Mouse (Mus musculus) 3T3-L1 (cell line): ENCODE data around the gene Mtch2.
"Not testable (repeated sequence)": the region's sequence is repeated elsewhere in the genome, so short reads cannot be mapped to it uniquely, and the experiment has no call there.

ENCODE experiments used
- DNase-seq: peaks from one replicate; pipeline ENCODE4 v3.0.0-alpha.2; 2015; ENCODE audit warnings: low read depth, low spot score

Gene Mtch2

DNA sequence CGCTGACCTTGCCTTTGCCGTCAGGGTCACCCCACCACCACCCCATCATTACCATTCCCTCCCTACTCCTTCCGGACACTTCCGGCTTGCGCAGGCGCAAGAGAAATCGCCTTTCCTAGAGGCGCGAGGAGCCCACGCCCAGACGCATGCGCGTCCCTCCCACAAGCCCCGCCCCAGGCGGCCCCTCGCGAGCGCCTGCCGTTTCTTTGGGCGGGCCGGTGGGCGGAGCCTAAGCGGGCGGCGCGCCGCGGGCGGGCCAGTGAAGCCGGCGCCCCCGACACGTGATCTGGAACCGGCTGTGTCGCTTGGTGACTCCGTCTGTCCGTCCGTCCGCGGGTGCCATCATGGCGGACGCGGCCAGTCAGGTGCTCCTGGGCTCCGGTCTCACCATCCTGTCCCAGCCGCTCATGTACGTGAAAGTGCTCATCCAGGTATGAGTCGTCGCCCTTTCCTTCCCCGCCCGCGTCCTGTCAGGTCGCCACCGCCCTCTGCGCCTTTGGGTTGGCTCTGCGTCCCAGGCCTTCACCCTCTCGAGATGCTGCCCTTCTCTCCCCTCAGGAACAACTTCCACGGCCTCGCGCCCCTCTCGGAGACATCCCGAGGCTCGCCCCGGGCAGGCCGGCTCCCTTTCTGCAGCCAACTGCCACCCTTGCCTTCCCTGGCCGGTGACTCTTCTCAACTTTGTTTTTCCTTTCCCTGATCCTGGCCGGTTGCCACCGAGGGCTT lies at the start of gene Mtch2:
Gene Mtch2 (plus strand): TSS at position 201 of the 726 bp plus-strand sequence.
- peak; percentile 97 for DNase-seq

DNA sequence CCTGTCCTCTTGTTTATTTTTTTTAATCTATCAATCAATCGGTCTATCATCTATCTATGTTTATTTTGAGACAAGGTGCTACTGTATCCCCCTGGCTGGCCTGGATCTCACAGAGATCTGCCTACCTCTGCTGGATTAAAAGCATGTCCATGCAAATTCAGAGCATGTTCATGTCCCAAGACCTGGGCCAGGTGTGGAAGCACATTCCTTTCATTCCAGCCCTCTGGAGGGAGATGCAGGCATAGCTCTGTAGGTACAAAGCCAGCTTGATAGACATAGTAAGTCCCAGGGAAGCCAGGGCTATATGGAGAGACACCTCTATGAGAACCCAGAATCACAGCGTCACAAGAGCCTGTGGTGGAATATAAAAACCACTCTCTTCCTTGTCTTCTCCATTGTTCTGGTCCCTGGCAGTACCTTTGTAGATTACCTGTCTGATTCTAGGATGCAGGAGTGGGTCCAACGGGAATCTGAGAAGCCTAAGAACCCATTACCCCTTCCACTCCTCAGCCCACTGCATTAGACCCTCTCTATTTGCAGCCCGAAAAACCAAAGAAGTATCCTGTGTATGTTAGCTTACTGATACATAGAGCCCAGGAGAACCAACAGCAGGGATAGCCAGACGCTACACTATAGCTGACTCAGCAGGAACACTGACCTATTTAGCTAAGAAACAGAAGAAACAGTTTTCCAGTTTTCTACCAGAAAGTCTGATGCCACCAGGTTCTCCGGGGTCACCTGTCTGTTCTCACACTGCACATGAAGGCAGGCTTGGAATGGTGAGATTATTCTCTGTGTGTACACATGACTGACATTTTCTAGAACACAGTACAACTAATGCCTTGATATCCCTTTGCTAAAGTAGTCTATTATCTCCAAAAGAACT lies 38.5 kb upstream of the Mtch2 start:
- DNase-seq = no peak

DNA sequence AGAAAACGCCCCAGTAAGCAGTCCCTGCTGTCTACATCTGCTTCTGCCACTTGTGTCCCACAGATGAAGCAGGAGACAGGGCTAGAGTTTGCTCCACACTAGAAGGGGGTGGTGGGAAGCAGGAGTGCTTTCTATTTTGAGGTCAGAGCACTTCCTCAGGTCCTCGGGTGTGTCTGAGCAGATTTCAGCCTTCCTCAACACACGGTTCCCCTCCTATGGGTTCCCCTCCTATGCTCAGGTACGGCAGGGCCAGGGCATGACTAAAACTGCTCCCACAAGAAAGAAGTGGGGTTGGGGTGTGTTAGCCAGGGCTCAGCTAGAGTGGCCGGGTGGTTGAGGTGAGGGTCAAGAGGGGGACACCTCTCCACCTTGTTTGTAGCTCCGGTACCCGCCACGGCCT lies 36.2 kb upstream of the Mtch2 start:
- no peak for DNase-seq

DNA sequence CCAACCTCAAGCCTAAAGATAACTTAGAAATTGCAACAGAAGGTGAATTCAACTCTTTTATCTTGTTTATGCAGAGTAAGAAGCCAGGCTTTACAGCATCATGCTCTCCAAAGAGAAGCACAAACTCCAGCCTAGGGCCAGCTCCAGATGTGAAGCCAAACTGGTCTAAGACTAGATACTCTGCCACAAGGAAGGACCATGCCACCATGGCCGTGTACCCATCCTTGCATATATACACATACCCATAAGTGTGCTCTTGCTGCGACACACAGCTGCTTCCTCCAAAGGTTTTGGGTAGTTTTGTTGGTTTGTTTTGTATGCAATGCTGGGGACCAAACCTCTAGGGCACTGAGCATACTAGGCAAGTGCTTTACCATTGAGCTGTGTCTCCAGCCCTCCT lies 31.7 kb upstream of the Mtch2 start:
- DNase-seq = no peak

DNA sequence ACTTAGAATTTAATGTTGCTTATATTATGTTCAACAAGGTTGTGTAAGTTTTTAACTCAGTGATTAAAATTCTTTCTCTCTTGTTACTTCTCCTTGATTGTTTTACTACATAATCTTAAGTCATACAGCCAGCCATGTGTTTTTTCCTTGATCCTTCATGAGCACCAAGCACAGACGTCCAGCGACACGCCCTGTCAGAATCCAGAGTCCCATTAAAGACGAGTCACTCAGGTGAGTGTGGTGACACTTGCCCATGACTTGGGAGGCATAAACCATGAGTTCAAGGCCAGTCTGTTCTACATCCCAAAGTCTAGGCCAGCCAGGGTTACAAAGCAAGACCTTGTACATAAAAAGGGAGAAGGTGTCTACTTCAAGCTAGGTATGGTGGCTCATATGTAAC lies 30.8 kb upstream of the Mtch2 start:
- no peak for DNase-seq

DNA sequence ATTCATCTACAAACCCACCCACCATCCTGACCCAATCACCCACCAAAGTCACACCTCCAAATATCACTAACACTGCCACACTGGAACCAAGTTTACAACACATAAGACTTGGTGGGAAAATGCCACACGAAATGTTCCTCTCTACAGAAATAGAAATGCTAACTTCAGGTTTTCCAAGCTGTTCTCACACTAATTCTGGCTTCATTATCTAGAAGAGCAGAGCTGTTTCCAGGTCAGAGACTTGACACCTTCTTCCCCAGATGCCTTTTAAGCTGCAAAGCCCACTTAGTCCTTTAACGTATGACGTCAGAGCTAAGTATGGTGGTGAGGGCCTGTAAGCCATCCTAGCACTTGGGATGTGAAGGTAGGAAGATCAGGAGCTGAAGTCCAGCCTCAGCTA lies 28.2 kb upstream of the Mtch2 start:
- DNase-seq = no peak

DNA sequence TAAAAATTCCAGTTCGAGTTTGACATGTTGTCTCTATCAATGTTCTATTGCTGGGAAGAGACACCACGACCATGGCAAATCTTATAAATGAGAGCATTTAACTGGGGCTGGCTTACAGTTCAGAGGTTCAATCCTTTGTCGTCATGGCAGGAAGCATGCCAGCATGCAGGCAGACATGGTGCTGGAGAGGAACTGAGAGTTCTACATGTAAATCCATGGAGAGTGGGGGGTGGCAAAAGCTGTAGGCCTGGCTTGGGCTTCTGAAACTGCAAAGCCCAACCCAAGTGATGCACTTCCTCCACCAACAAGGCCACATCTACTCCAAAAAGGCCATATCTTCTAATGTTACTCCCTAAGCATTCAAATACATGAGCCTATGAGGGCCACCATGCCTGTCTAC lies 26.1 kb upstream of the Mtch2 start:
- no peak for DNase-seq

DNA sequence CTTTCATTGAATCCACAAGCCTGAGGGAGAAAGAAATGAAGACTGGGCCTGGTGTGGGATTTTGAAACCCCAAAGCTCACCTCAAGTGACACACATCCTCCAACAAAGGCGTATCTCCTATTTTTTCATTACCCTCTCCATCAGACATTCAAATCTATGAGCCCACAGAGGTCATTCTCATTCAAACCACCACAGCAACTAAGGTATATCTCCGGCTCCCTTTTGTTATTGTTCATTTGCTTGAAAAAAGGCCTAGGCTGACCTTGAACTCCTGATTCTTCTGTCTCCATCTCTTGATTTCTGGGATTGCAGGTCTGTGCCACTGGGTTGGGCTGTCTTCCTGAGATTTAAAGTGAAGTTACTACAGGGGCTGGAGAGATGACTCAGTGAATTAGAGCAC lies 24.0 kb upstream of the Mtch2 start:
- DNase-seq = no peak

DNA sequence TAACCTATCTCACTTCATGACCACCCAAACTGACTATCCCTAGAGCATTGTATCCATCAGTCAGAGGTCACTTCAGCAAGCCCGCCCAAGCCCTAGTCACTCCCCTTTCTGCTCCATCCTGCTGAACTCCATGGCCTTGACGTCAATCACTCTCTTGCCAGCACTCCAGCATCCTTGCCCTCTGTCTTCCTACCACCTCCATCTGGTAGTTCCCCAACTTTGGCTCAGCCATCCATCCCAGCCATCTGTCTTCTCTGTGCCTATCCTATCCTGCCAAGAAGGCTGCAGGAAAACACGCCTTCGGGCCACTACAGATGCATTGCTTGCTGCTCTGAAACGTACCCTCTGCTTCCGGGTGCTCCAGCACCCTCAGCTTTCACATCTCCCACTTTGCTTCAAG lies 23.2 kb upstream of the Mtch2 start:
- no peak for DNase-seq

DNA sequence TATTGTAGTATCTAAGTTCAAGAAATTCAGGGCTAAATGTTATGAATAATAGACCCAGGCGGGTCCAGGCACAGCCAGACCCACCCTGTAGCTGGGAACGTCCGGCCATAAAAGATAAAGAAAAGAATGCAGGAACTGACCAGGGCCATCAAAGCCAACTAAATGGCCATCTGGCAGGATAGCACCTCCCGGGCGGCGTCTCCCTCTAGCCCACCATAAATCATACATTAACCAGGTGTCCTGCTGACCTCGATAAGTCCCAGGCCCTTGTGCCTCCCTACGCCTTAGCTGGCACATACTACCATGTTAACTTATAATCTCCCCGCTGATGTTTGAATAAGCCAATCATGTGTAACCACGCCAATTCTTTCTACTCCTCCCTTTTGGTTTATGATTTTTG lies 22.4 kb upstream of the Mtch2 start:
- DNase-seq = not testable (repeated sequence)

DNA sequence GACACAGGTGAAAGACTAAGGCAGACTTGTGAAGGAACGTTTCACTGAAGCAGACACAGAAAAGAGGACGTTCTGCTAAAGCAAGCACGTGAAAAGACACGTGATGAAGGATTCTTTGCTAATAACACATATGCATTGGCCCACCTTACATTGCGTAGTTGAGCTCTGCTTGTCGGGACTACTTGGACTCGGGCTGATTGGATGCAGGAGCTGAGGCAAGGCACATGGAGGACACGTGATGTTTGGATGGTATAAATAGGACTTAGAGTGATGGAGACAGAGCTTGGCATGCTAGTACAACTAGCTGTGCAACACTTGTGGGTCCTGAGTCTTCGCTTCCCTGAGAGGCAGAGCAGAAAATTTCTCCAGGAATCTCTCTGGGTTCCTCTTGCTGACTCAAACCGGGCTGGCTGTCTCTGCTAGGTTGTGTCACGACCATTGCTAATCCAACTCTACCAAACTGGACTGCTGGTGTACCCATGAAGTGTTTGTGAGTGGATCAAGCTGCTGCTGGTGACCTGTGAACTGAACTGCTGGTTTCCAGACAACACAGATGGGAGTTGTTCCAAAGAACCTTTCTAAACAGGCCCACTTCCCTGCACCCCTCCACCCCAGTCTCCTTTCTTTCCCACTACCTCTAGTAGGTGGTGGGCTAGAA lies 21.3 kb upstream of the Mtch2 start:
- DNase-seq = no peak

DNA sequence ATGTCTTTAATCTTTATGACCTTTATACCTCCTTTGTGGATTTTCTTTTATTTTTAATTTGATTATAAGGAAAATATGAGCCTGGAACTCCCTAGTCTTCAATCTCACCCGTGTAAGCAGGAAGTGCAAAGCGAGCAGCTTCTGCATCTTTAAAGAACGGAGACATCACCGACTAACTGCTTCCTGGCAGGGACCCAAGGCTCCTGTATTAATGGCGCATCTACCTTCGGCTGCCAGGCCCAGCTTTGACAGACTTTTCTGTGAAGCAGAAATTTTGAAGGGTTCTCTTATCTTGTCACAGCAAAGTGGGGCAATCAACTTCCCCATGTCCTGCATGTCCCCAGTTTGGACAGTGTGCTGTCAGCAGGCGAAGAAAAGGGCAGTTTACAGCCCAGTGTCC lies 18.2 kb upstream of the Mtch2 start:
- DNase-seq = no peak

DNA sequence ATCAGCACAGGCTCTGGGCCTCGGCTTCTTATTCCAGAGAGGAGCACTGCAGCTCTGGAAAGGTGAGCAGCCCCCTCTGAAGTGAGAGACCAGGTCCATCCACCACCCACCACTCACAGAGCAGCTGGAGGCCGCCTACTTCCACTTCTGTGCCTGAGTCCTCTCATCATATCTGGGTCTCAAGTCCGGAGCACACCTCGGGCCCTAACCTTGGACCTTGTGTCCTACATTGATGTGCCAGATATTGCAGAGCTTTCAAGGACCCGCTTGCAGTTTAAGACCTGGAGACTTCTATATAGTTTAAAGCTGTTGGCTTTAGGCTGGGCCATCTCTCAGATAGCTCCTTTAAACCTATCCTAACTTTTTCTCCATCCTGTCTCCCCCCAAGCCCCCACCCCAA lies 13.5 kb upstream of the Mtch2 start:
- DNase-seq = no peak

DNA sequence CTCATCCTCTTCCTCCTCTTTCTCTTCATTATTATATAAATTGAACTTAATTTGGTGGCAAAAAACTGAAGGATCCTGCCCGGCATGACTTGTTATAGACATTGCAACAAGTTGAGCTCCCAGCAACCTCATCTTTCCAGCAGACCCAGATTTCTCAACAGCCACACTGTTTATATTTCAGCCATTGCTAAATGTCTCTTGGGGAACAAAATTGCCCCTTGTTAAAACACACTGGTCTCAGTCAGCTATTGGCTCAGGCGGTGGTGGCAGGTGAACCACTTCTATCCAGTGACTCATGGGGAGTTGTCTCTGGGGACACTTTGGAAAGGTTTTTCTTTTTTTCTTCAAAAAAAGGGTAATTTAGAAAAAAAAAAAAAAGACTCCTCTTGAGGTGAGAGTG lies 8.3 kb upstream of the Mtch2 start:
- DNase-seq = no peak

DNA sequence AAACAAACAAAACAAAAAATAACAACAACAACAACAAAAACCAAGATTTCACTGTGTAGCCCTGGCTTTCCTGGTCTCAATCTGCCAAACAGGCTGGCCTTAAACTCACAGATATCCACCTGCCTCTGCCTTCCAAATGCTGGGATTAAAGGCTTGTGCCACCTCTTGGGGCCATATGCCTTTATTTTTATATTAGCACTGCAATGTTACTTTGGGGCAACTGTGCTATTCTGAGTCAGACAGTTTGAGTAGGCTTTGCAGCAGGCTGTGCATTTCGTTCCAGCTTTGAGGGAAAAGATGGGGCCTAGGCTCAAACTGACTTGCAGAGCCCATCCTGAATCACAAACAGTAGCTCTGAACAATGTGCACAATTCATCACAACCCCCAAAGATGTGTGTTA lies 3.3 kb upstream of the Mtch2 start:
- DNase-seq = no peak

DNA sequence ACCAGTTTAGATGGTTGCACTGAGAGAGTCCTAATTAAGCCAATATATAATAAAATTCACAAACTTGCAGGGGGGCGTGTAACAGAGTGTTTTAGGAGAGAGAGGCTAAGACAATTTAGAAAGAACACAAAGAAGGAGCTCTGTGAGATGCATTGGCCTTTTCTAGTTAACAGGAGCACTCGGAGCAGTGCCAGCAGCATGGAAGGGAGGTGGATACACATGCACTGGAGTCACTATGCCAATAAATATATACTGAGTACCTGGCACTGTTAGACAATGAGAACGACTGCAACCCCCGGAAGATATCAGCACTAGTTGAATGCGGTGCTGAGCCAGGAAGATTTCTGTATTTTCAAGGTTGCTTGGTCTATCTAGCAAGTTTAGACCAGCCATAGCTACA lies 2.7 kb upstream of the Mtch2 start:
- no peak for DNase-seq

DNA sequence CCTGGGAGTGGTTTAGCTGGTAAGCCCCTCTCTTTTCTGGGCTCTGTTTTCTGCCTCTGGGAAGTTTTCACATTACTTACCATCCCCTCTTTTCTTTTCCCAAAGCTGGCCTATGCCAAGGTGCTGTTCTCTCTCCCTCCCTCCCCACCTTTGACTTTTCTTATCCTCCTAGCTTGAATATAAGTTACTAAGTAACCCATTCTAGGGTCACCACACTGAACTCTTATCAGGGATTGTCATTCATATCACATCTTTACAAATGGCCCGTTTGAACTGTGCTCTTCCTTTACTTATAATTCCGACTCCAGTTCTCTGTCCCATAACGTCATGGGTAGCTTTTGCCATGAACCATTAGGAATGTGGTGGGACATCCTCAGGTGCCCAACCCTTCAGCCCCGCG lies 1.7 kb upstream of the Mtch2 start:
- DNase-seq = no peak

DNA sequence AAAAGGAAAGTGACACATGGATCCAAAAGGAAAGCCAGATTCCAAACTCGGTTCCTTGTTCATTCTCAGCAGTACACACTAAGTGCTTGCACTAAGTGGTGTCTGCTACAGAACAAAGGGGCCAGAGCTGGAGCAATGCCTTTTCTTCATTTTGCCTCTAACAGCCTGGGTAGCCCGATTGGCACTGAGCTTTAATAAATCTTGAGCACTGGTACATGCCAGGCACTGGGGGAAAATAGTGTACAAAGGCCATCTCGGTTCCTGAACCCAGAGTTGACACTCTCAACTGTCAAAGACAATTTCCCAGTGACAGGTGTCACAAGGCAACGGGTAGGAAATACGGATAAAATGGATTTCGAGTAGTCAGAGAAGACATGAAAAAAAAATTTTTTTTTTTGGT lies 784 bp upstream of the Mtch2 start:
- DNase-seq = no peak

DNA sequence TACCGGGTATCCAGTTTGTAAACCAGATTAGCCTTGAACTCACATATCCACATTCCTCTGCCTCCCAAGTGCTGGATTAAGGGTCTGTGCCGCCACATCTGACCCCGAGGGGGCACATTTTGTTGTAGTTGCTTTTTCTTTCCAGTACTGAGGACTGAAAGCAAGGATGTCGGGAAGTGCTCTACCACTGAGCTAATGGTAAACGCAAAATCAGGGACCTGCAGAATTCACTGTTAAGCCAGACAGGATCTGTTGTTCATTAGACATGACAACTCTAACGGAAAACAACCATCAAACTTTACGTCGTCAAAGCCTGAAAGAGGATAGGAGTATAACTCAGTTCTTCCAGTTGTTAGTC lies 379 bp upstream of the Mtch2 start:
- DNase-seq = no peak

DNA sequence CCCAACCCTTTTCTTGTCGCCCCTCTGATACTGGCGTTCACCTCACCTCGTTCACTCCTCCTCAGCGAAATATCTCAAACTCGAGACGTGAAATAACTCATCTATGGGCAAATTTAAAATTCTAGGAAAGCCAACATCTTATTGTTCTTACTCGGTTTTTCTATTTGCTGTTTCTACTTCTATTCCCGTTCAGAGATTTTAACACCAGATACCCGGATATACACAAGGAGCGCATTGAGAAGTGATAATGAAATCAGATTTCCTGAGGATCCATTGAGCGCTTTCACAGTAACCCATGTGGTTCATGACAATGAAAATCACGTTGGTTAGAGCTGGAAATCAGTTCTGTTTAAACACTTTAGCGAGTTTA lies 711 bp downstream of the Mtch2 start:
- no peak for DNase-seq

DNA sequence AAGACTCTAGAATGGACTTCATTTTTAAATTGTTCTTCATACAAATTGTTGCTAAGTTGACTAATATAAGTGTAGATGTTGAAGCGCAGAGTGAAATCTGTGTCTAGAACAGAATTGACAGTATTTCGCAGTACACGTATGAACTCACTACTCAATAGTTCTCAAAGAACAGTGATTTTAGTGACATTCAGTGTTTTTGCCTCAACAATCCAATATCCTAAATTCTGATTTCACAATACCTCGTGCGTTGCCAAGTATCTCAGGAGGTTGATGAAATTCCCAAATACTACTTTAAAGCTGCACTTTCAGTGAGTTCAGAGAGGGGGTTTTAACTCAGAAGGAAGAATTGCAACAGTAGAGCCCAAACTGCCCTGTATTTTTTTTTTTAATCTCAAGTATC lies 1.4 kb downstream of the Mtch2 start:
- DNase-seq = peak; percentile 58

DNA sequence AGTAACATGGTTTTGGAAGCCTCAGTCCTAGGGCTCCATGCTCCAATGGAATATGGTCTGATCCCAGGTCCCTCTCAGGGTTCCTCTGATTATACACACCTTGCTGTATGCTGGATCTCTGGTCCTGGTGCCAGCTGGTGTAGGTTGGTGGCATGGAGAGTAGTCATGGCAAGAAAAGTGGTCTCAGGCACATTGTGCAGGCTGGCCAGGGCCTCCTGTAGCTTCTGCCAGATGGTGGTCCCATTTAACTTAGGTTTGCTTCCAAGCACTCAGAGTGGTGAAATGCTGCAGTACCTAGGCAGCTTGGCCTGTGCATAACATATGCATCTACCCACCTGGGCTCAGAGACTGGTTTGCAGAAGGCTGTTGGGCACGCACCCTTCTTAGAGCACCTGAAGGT lies 3.4 kb downstream of the Mtch2 start:
- DNase-seq = no peak

DNA sequence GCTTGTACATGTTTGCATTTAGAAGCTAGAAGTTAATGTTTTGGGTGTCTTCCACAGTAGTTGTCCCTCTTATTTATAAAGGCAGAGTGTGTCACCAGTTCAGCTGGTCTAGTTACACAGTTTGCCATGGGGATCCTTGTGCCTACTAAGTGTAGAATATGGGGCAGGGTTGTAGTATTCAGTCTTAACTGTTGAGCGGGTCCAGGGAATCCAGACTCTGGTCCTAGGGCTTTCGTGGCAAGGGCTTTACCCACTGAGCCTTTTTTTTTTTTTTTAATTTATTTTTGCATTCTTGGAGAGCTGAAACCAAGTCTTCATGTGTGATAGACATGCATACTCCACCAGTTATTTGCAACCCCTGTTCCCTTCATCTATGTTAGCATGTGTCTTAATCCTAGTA lies 14.5 kb downstream of the Mtch2 start:
- no peak for DNase-seq
